Mouse (Mus musculus) MEL-GATA-1-ER (cell line): Measurements from ENCODE around the gene Dnal1.

Source experiments
- DNase-seq: peaks from one replicate; pipeline ENCODE4 v3.0.0-alpha.2; 2012; ENCODE audit warnings: low read depth; ENCODE audit errors: extremely low read depth

Gene Dnal1

DNA sequence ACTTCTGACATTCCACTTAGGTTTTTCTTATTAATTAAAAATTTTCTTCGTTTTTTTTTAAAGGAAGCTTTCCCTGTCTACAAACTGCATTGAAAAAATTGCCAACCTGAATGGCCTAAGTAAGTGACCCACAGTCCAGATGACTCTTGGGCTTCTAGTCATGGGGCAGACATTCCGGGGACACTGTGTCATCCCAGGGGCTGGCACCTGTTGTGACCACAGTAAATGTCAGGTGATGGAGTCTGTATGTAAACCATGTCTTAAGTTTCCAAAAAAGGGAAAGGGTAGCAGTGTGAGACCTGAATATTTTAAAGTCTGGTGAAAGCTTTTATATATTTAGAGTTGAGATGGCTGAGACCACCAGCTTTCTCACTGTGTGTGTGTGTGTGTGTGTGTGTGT is 12.7 kb downstream of the Dnal1 start:
- no peak for DNase-seq

DNA sequence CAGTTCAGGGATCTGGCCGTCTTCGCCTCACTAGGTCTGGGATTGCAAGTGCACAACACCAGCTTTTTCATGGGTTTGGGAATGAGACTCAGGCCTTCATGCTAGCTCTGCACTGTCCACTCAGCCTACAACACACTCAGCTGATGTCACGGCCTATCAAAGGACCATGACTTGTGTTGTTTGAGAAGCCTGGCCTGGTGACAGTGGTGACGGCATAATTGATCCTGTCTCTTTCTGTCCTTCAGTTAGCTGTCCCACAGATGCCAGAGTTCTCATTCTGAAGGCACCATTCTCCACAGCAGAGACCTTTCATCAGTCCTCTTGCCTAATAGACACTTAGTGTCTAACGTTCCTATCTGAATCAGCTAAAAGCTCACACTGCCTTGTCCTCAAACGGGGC is 14.4 kb downstream of the Dnal1 start:
- DNase-seq, result no peak

DNA sequence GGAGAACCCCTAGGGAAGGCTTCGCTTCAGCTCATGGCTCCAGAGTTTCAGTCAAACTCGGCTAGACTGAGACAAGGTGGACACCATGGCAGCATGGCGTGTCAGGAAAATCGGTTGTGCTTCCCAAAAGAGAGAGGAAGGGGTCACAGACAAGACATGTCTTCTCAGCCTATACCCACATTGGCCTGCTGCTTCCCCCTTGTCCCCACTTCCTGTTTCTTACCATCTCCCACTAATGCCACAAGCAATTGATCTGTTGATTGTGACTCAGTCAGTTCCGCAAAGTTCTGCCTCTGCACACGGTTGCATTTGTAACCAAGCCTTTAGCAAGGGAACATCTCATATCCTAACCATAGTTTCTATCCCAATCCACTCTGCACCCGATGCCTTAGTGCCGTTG is 15.8 kb downstream of the Dnal1 start:
- peak; percentile 59 for DNase-seq

DNA sequence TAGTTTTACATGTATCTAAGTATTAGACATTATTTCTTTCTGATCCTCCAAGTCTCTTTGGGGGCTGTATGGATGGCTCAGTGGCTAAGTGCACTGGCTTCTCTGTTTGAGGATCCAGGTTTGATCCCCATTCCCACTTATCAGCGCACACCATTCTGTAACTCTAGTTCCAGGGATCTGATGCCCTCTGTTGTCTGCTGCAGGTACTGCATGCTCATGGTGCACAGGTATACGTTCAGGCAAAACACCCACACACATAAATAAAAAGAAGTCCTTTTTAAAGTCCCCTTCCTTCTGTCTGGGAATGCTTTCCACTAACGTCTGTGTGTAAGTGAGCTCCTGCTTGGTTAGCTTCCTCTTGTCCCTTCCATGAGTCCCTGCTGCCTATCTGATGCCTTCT is 18.1 kb downstream of the Dnal1 start:
- DNase-seq, result no peak

DNA sequence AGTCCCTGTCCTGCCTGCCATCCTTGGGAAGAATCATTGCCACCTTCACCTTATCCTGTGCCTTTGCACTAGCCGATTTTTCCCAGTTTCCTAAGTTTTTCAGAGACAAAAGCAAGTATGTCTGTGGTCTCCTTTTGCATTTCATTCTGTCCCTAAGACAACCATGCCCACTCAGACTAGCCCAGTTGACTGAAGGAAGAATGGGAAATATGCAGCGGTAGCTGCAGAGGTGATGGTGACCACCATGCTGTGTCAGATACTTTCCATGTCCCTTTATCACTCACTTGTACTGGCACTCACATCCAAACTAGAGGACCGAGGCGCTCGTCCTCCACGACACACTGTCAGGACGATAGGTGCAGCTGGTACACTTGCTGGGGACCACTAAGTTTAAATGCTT is 23.0 kb downstream of the Dnal1 start:
- no peak for DNase-seq

GRCm38 (mm10) chr12:84140135-84140534 is 26.0 kb downstream of the Dnal1 start:
- DNase-seq, result no peak

GRCm38 (mm10) chr12:84141271-84141670 is 27.1 kb downstream of the Dnal1 start:
- DNase-seq, result no peak

DNA sequence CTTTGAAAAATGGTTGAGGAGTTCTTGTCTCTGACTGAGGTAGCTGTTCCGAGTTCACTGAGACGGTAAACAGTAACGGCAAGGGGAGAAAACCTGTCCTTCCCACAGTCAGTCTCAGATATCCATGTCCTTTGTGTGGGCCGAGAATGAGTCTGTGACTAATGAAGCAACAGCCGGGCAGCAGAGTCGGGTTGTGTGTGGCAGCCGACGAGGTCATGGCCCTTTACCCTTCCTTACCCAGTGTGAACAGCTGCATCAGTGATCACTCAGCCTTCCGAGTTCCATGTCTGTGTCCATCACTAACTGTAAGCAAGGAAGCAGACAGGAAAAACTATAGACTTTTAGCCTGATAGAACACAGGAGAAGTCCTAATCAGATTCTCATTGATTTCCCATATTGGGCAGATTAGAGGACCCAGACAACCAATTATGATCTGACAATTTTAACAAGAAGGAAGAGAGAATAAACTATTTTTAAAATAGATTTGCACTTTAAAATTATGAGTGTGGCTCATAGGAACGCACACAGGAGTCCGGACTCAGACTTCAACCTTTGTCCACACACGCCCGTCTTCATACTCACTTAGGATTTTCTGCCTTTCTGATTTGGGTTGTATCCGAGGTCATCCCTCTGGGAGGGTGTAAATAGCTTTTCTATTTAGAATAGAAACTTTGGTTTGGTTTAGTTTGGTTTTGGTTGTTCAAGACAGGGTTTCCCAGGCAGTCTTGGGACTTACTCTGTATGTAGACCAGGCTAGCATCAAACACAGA is 28.3 kb downstream of the Dnal1 start:
- DNase-seq, result no peak

DNA sequence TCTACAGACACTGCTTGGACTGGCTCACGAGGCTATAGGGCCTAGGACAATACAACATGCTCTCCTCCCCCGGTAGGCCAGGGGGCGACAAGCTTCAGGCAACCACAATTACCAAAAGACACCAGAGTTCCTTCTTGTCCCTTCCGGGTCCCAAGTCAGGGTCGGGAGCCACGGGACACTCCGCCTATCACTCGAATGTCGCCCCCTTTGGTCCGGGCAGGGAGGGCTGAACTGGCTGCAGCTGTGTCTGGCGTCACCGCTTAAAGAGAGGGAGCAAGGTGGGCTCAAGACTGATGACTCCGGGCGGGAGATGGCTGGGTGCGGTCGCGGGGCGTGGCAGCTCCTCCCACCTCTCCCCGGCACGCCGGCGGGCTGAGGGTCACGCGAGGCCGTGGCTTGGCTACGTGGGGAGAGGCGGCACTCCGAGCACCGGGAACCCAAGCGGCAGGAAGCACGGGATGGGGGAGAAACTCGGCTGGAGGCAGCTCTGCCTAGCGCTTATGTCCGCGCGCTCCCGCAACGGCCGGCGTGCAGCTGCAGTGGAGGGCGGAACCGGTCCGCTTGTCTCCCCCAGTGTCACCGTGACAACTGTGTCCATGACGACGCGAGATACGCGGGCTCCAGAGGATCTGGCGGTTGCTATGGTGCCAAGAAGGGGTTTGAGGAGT is 33.9 kb downstream of the Dnal1 start, which contains the start of gene Pnma1:
TSS of gene Pnma1 (minus strand) at position 536 of the 668 bp plus-strand sequence.
- DNase-seq, result peak; percentile 31

GRCm38 (mm10) chr12:84148622-84149012 is 34.5 kb downstream of the Dnal1 start:
- no peak for DNase-seq

GRCm38 (mm10) chr12:84149971-84150370 is 35.8 kb downstream of the Dnal1 start:
- DNase-seq, result no peak

DNA sequence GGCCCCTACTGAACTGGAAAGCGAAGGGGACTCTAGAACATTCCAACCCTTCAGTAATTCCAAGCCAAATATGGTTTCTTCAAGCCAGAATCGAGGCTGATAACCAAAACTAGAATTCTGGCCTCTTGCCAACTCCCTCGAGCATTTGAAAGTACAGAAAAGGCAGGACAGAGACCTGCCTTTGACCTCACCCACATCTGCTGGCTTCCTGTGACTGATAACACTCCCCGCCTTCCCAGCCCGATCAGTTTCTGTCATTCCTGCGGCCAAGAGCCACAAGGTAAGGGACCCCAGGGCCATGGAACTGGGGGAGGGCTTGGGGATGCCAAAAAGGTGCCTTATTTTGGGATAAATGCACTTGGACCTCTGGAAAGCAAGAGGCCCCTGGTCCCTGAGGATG is 36.8 kb downstream of the Dnal1 start:
- peak; percentile 82 for DNase-seq

- peak; percentile 16 for DNase-seq
Measured at GRCm38 (mm10) chr12:84151911-84152310, 37.7 kb downstream of the Dnal1 start.

GRCm38 (mm10) chr12:84152352-84153190 is 38.4 kb downstream of the Dnal1 start:
- DNase-seq, result no peak

GRCm38 (mm10) chr12:84153414-84153813 is 39.2 kb downstream of the Dnal1 start:
- DNase-seq, result no peak

GRCm38 (mm10) chr12:84154786-84155522 is 40.8 kb downstream of the Dnal1 start:
- no peak for DNase-seq

GRCm38 (mm10) chr12:84155523-84155871 is 41.3 kb downstream of the Dnal1 start:
- no peak for DNase-seq

DNA sequence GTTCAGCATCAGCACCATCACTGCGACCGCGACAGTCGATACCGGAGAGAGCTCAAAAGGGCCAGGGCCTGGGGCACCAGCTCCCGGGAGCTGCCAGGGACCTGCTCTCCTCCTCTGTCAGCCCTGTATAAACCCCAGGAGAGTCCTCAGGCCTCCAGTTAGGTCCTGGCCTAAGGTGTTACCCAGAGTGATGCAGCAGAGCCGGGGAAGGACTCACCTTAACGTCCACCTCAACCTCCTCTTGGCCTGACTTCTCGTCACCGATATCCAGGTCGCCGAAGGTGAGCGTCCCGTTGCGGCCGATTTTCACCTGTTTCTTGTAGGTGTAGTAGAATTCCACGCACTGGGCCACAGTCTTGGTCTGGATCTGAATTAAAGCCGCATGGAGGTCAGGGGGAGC is 42.0 kb downstream of the Dnal1 start:
- no peak for DNase-seq

GRCm38 (mm10) chr12:84158156-84158555 is 44.0 kb downstream of the Dnal1 start:
- DNase-seq, result no peak

DNA sequence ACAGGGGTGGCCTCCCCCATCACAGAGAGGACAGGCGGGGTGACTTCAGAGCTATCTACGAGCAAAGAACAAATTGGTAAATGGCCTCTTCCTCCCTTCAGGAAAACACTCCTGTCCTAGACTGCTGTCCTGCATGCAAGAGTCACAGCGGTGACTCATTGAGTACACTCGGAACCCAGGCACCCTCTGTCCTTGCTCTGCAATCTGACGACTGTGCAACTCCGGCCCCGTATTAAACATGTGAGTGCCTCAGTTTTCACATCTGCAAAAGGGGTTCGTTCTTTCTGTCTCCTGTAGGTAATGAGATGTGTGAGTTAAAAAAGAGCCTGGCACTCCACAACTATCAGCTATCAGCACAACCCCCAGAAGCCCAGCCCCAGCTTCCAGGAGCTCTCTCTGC is 46.3 kb downstream of the Dnal1 start:
- DNase-seq, result no peak

DNA sequence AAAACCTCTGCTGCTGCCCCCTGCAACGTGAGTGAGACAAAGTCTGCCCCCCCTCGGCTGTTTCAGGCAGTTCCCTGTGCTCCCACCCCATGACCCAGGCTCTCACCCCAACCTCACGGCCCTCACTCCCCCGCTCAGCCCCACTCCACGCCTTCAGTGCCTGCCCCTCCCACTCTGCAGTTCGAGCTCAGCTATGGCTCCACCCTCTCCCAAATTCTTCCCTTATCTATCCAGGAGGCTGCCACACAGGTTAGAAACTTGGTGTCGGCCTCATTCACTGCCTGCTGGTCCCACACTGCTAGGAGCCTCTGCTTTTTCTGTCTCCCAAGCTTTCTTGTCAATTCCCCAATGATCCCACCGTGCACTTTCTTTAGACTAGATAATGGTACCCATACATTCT is 47.0 kb downstream of the Dnal1 start:
- no peak for DNase-seq
